Mouse (Mus musculus) spleen, postnatal 36 days (tissue): ENCODE measurements at regions not wholly inside any gene's neighbourhood (a gene's known extent, or its start where the extent isn't known, plus 50 kb on each side); places are given as distances from the start of the nearest gene placed in this dataset.

Experiments
- DNase-seq, 2 experiments: peaks; one replicate each; pipeline ENCODE4 v3.0.0; 2022; ENCODE audit warnings: low spot score in 2 of 2, mixed read lengths in 1 of 2

DNA sequence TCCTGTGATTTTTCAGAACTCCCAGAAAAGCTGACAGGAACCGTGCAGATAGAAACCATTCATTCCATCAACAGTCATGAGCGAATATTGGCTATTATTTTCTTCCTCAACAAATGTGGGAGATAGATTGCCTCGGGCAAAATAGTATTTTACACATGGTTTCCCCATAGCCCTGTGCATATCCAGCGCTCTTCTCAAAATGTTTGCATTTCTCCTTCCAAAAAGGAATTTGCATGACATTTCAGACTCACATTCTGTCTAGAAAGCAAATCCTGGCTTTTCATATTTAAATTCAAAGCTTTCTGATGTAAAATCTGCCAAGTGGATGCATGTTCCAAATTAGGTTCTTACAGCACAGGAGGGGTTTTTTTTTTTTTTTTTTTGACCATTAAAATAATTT, 82.2 kb upstream of the Zfhx3 start:
- no peak for DNase-seq

DNA sequence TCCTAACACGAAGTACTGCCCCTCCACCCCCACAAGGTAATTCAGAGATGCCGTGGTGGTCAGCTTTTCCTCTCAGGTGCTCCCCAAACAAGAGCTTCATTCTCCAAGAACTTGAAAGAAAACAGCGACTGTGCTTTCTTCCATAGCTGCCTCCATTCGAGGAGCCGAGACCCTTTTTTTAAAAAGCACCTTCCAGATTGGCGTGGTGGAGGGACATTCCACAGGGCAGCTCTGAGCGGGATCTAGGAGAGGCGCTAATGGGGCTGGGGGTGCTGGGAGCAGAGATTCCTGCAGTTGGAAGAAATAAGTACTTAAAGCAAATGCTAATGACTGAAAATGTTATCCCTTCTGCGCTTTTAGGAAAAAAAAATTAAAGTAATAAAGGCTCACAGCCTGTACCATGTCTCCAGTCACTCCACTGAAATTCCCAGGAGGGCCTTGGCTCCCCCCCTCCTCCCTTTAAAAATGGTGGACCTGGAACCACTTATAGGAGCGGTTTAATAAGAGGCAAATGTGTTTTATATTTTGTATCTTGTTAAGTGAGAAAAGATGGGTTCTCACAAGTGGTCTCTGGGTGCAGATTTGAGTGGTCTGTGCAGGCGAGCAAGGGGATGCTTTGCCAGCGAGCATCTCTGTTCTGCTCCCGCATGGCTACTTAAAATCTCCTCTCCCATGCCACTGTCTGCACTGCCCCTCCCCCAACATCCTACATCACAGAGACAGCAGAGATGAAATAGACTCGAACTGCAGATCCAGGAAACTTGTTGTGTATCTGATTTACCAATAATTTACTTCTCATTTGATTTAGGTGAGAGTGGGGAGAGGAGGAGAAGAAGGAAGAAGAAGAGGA, 77.4 kb upstream of the Zfhx3 start:
- DNase-seq = no peak

DNA sequence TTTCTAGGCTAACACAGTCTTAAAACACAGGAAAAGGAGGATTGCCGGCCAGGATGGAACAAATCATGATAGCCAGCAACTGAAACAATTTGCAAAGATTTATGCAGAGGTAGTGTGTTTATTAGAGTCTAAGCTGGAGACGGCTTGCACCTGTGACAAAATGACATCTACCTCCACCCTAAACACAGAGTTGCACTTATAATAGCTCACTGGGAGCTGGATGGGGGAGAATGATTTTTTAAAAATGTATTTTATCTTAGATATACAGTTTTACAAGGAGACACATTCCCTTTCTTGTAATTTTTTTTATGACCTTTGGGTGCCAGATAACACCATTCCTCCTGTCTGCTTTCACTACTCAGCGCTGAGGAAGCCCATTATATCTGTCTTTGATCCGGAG, 76.7 kb upstream of the Zfhx3 start:
- DNase-seq = no peak

DNA sequence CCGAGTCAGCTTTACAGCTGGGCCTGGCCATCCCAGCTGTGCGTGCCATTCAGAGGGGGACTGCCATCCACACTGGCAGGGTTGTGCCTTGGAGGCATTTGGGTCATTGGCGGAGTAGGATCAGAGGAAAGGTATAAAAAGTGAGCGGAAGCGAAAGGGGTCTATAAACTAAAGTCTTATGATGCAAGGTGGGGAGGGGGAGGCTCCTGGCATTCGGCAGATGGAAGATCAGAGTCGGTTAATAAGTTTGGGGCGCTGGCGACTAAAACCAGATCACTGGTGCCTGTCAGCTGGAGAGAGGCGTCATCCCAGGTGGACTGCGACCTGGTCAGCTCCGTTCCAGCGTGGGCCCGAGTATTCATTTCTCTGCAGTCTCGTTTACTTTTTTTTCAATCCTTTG, 70.7 kb upstream of the Zfhx3 start:
- DNase-seq = no peak

DNA sequence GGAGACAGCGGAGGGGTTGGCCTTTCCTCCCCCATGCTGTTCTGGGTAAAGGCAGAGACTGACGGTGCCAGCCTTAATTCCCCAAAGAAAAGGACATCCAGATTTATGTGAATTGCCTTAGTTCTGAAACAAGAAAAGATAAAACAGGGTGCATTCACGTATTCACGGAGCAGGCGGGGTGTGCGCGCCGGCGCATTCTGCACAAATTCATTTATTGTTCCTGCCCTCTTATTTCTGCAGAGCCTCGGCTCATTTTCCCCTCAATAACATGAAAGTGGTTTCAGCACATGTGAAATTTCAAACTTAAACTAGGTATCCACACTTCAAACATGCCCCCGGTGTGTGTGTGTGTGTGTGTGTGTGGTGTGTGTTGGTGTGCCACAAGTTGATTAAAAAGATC, 70.3 kb upstream of the Zfhx3 start:
- DNase-seq = no peak

DNA sequence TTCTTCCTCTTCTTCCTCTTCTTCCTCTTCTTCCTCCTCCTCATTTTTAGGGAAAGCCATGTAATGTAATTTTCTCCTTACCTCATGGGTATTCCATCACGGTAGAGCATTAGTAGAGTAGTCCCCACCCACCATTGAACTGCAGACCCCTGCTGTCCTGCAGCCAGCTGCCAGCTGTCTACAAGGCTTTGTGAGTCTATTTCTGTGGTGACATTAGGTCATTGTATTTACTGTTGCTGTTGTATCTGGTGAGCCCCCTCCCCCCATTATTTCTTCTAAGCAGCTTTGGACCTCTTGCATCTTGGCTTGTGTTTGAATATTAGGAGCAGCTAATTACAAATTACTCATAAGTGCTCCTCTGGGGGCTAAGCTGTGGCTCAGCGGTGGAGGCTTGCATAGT, 66.0 kb upstream of the Zfhx3 start:
- DNase-seq = no peak

DNA sequence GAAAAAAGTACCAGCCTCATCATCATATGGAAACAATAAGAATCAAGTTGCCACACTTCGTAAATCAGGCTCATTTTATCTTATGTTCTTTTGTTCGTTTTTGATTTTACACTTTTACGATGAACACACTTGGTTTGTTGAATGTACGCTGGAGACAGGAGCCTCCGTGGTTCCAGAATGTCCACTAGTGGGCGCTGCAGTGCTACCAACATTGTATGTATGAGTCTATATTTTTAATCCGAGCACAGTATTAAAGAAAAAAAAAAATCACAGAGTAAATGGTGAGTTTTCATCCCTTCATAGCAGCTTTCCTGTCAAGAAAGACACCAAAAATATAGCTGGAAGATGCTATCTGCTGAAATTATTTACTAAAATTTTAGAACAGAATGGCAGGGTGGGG, 60.6 kb upstream of the Zfhx3 start:
- peak in 1 of 2 experiments; percentile 6 for DNase-seq

DNA sequence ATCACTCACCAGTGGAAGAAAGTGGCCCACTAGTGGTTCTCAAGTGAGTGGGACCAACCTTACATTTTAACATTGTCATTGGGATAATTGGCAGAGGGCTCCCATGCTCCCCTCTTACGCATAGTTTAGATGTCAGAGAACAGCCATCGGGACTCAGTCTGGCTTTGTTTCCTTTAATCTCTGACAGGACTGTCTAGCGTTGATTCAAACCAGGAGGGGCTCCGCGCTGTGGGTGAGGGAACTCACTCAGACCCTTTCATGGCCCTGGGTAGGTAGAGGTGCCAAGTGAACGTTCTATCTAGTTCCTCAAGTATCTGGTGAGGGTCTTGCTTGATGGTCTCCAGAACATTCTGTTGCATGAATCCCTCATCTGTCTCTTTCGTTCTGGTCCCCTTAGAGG, 56.9 kb upstream of the Zfhx3 start:
- DNase-seq = no peak

DNA sequence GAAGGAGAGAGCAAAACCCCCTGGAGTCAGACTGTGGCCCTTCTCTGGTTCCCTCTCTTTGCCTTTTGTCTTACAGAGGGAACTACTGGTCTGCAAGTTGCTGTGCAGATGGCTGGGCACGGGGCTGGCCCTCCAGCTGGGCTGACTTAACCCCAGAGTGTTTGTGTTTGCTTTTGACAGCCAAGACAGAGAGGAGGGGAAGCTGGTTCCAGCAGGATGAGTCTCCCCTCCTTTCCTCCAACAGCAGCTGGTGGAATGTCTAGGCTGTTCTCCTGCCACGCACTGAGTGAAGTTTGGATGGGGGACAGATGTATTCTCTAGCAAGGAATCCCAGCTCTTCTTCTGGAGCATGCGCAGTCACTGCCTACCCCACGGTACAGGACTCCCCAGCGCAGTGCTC, 56.5 kb upstream of the Zfhx3 start:
- no peak for DNase-seq

DNA sequence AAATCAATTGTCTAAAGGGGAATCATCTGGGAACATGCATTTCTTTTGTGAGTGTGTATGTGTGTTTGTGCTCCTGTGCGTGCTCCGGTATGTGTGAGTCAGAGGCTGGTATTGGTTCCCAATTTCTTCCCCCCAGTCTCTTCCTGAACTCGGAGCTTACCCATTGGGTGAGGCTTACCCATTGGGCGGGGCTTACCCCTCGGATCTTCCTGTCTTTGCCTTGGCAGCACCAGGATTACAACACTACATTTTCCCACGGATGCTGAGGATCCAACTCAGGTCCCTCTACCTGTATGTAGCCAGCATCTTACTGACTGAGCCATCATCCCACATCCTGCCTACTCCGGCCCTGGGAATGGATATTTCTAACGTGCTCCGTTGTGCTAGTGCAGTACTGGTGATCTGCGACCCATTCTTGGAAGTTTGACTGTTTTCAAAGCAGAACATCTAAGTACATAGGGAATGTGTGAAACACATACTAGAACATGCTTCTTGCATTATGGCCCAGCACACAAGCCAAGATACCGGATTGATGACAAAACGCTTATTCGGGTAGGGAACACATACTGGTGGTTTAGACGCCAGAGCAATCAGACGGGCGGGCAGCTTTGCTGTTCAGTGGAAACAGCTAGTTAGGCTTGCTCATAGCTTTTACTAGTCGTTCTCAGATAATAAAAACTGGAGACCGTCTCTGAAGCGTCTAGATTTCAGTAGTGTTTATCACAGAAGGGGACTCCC, 55.8 kb upstream of the Zfhx3 start:
- DNase-seq = no peak

DNA sequence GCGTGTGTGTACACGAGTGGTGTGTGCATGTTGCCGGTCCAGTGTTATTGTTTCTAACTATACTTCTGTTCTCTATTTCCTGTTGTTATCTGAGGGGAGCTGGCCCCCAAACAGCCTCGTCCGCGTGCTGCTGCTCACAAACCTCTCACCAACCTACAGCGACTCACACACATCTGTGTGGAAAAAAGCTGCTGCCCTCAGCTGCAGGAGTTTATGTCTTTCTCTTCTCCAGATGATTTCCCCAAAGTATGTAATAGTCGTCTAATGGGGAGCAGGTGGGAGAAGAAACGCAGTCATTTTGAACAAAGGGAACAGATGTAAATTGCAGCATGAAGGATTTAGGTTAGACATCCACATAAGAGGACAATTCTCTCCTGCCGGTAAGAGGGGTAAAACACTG, 55.1 kb upstream of the Zfhx3 start:
- no peak for DNase-seq

DNA sequence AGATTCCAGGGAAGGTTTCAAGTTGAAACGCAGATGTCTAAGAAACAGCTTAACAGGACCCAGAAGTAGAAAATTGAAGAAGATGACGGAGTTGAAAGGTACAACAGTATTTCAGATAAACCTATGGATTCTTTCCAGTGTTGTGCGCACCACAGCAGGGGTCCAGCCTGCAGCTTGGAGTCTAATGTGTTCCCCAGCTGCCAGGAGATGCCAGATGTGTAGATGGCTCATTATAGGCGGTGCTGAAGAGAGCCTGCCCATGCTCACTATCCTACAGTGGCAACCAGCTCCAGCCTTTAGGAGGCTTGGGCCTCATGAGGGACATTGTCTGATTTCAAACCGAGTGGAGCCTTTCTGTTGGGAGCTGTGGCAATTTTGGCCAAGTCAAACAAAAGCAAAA, 51.5 kb upstream of the Zfhx3 start:
- DNase-seq = no peak
